Mouse (Mus musculus) cerebellum, postnatal 25 days (tissue): ENCODE data around the gene Flt1.
"Not testable (repeated sequence)": the region's sequence is repeated elsewhere in the genome, so short reads cannot be mapped to it uniquely, and the experiment has no call there.

ENCODE experiments used
- DNase-seq, 2 experiments: peaks; one replicate each; pipeline ENCODE4 v3.0.0; 2021; ENCODE audit warnings: mixed read lengths in 2 of 2

Flt1 gene

GRCm38 (mm10) chr5:147659909-147660308, 65.9 kb downstream of the Flt1 start:
- DNase-seq, result no peak

- DNase-seq, result no peak
These were observed 67.6 kb downstream of the Flt1 start for GRCm38 (mm10) chr5:147657882-147658855.

- no peak for DNase-seq
These were observed 70.0 kb downstream of the Flt1 start for GRCm38 (mm10) chr5:147655761-147656160.

GRCm38 (mm10) chr5:147651233-147651632, 74.6 kb downstream of the Flt1 start:
- DNase-seq, result no peak

GRCm38 (mm10) chr5:147646351-147646929, 79.4 kb downstream of the Flt1 start:
- no peak for DNase-seq

GRCm38 (mm10) chr5:147645001-147645645, 80.7 kb downstream of the Flt1 start:
- DNase-seq, result peak; percentile 11 to 44

- no peak for DNase-seq
These were observed 84.4 kb downstream of the Flt1 start for GRCm38 (mm10) chr5:147641452-147641851.

GRCm38 (mm10) chr5:147639940-147640339, 85.9 kb downstream of the Flt1 start:
- DNase-seq, result no peak

- DNase-seq, result no peak
These were observed 89.1 kb downstream of the Flt1 start for GRCm38 (mm10) chr5:147636676-147637075.

- no peak for DNase-seq
These were observed 89.9 kb downstream of the Flt1 start for GRCm38 (mm10) chr5:147635883-147636282.

GRCm38 (mm10) chr5:147634016-147634415, 91.8 kb downstream of the Flt1 start:
- DNase-seq, result no peak

- DNase-seq, result no peak
These were observed 93.1 kb downstream of the Flt1 start for GRCm38 (mm10) chr5:147632716-147633115.

- DNase-seq, result no peak
These were observed 95.2 kb downstream of the Flt1 start for GRCm38 (mm10) chr5:147630426-147631290.

GRCm38 (mm10) chr5:147626944-147627343, 98.9 kb downstream of the Flt1 start:
- no peak for DNase-seq

GRCm38 (mm10) chr5:147623747-147624146, 102.1 kb downstream of the Flt1 start:
- no peak for DNase-seq

GRCm38 (mm10) chr5:147620178-147620577, 105.6 kb downstream of the Flt1 start:
- no peak for DNase-seq

GRCm38 (mm10) chr5:147618243-147618642, 107.6 kb downstream of the Flt1 start:
- DNase-seq, result no peak

- no peak for DNase-seq
These were observed 109.4 kb downstream of the Flt1 start for GRCm38 (mm10) chr5:147616450-147616849.

- no peak for DNase-seq
These were observed 111.2 kb downstream of the Flt1 start for GRCm38 (mm10) chr5:147614659-147615058.

- DNase-seq, result not testable (repeated sequence)
These were observed 114.5 kb downstream of the Flt1 start for GRCm38 (mm10) chr5:147611348-147611747.

- DNase-seq, result peak in 1 of 2 experiments; percentile 12
These were observed 118.4 kb downstream of the Flt1 start for GRCm38 (mm10) chr5:147607256-147607975.

GRCm38 (mm10) chr5:147606751-147607150, 119.1 kb downstream of the Flt1 start:
- no peak for DNase-seq
